Mouse (Mus musculus): Measurements from ENCODE around the gene Cxcl3.

The Cxcl3 gene

DNA sequence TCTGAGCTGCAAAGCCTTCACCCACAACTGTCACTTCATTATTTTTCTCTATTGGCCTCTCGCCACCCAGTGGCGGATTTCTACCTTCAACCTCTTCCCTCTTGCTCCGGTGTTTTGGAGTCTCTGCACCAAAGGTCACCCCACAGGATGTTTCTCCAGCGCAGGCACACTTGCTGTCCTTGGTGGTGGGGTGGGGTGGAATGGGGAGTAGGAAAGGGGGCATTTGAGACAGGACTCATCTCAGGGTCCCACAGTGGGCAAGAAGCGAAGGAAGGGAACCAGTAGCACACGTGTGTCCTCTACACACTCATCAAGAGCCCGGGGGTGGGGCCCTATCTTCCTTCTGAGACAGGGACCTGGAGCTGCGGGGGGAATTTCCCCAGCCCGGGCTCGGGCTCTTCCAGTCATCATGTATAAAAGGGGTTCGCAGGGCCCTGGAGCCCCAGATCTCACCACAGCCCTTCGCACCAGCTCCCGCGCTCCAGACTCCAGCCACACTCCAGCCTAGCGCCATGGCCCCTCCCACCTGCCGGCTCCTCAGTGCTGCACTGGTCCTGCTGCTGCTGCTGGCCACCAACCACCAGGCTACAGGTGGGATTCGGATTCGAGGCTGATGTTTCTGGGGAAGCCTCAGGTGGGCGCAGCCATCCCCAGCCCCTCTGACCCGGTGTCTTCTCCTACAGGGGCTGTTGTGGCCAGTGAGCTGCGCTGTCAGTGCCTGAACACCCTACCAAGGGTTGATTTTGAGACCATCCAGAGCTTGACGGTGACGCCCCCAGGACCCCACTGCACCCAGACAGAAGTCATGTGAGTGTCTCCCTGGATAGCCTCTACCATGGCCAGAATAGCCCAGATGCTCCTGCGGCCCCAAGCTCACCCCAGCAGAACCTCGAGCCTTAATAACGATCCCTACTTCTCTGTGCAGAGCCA lies at the start of gene Cxcl3:
Gene Cxcl3, plus strand, starts transcription at position 445 of the 930 bp plus-strand sequence.
- no peak for DNase-seq (ENCODE audit: low read depth, low spot score)

- no peak for DNase-seq (ENCODE audit: low read depth, low spot score)
Observed at GRCm38 (mm10) chr5:90742029-90742428, 43.9 kb upstream of the Cxcl3 start.

DNA sequence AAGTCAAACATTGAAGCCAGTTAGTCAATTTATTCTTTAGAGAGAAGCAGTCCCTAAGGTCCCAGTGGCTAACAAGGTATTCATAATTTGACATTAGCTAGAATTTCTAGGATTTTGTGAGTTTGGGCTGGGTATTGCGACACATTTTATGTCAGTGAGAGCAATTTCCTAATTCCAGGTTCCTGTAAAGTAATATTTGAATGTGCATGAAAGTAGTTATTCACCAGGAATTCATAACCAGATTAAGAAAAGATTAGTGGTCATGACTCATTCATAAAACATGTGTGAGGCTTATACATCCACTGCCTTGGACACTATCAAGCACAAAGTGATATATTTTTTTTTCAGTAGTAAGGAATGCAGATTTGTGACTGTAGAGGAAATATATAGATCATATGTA lies 32.0 kb upstream of the Cxcl3 start:
- DNase-seq (ENCODE audit: low read depth, low spot score): no peak

DNA sequence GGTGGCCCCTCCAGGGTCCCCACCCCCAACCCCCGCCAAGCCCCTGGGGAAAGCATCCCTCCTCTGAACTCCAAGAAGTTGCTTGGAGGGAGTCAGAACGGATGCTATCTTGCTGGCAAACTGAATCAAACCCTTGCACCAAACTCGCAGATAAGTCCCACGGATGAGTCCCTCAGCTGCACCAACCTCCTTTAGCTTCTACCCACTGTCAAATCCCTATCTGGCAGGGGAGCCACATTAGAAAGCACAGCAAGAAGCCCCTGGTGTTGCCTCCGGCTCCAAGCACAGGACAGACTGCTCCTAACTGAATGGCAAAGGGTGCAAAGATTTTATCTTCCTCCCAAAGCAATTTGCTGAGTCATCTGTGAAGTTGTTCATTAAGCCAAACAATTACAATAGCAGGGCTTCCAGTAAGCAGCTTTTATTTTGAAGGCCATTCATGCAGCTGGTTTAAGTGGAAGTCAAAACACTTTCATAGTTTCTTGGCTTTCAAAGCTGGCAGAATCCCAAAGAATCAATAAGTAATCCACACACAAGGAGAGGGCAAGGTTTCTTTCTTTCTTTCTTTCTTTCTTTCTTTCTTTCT lies 27.8 kb upstream of the Cxcl3 start:
- no peak for DNase-seq (ENCODE audit: low read depth, low spot score)

DNA sequence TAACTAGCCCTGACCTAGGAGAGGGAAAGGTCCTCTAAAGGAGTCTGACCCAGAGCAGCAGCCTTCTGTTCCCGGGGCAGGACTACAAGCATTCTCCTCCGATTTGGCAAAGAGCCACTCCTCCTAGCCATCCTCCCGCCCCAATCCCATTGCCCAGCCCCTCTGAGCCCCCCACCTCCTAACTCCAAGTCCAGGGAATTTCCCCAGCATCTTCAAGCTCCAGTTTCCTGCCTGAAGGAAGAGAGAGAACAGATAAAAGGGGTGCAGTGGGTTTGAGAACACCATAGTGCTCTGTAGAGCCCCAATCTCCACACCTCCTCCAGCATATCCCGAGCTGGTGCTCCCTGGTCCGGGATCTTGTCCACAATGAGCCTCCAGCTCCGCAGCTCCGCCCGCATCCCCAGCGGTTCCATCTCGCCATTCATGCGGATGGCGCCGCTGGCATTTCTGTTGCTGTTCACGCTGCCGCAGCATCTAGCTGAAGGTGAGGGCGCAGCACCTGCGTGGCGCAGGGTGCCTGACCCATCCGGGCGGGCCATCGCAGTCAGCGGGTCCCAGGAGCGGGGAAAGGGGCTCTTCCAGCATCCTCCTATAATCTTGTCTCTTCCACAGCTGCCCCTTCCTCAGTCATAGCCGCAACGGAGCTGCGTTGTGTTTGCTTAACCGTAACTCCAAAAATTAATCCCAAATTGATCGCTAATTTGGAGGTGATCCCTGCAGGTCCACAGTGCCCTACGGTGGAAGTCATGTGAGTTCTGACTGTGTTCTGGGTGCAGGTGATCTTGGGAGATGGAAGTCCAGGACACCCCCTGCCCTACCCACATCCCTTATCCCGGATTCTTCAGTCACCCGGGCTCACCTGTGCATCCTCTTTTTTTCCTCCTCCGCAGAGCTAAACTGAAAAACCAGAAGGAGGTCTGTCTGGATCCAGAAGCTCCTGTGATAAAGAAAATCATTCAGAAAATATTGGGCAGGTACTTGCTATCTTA lies 26.5 kb upstream of the Cxcl3 start, which contains the start of gene Cxcl5:
Gene Cxcl5, plus strand, starts transcription at position 284 of the 989 bp plus-strand sequence.
- DNase-seq (ENCODE audit: low read depth, low spot score): no peak

DNA sequence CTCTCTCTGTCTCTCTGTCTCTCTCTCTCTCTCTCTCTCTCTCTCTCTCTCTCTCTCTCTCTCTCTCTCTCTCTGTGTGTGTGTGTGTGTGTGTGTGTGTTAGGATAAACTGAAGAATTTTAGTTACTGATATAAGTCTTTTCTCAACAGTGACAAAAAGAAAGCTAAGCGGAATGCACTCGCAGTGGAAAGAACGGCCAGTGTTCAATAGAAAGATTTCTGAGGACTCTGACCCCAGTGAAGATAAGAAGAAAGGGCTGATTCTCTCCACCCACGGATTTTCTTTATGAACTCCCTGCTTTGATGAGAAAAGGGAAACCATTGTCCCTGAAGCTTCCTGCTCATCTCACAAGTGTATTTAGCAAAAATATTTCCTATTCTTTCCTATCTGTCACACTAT lies 25.6 kb upstream of the Cxcl3 start:
- no peak for DNase-seq (ENCODE audit: low read depth, low spot score)

GRCm38 (mm10) chr5:90760844-90761243 lies 25.1 kb upstream of the Cxcl3 start:
- DNase-seq (ENCODE audit: low read depth, low spot score): no peak

- no peak for DNase-seq (ENCODE audit: low read depth, low spot score)
Observed at GRCm38 (mm10) chr5:90761834-90762233, 24.1 kb upstream of the Cxcl3 start.

DNA sequence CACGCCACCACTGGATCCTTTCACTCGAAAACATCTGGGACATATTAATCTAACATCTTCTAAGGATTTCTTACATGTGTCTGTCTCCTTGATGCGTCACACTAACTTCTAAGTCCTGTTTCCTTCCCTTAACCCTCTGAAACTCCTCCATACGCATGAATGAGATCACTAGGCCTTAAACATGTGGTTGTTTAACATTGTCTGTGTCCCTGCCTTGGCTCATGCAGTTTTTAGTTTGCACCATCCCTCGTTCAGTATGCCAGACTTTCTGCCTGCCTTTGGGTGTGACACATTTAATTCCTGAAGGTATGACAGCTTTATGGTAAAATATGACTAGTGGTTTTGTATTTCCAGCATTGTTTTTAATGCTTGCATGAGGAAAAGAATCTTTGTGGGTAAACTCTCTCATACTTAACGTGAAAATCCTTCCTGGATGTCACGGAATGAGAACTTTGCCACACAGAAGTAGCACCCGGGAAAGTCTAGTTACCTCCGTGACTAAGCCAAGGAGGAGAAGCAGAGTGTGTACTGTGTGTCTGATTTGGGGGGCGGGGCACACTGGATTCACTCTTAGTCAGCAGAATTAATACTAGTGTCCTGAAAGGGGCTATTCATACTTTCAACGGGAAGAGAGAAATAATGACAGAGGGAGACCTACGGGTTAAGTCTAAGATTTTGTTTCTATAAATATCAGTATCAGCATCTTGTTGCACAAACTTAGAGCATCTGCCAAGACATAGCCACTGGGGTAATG lies 21.8 kb upstream of the Cxcl3 start:
- DNase-seq (ENCODE audit: low read depth, low spot score): no peak

DNA sequence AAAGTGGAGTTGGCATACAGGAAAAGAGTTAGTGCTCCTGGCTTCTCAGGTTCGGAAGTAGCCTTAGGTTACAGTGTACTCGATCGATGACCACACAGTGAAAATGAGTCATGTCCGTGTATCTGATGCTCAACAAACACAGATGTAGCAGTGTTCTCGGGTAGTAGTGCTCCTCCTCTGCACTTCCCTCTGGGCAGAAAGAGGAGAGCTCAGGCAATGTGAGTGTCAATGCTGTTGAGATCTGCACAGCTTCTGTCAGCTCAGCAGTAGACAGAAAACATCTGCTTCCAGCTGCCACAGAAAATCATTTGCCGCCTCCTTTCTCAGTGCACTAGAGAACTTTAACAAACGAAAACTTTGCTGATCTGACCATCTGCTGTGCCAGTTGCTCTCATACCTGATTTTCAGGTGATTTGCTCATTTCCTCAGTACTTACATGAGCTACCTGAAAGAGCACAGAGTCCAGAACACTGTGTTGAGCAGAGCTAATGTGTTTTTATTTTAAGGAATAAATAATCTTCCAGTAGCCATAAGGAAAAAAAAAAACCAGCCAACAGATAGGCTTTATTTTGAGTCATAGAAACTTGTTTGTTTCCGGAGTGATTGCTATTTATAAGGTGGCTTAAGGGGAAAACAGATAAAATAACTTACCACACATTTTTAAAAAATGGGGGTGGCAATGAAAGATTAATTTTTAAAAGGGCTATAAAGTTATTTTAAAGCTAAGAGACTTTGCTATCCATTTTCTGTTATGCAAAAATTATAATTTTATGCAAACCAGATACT lies 19.9 kb upstream of the Cxcl3 start:
- no peak for DNase-seq (ENCODE audit: low read depth, low spot score)

DNA sequence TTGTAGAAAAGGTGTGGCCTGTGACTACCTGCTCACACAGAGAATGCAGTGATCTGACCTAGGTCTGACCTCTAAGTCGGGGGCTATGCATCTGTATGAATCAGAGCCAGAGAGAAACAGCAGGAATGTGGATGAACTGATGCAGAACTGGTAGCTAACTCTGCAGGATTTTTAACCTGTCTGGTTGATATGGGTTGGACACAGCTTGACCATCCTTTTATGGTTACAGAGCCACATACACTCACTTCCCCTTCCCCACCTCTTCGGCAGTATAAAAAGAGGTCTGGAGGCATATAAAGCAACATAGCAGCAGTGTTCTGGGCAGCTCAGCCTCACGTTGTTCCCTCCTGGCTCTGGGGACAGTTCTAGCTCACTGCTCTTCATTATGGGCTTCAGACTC lies 17.7 kb upstream of the Cxcl3 start, which contains the start of gene Ppbp:
Gene Ppbp, plus strand, starts transcription at position 301 of the 400 bp plus-strand sequence.
- DNase-seq (ENCODE audit: low read depth, low spot score): no peak

DNA sequence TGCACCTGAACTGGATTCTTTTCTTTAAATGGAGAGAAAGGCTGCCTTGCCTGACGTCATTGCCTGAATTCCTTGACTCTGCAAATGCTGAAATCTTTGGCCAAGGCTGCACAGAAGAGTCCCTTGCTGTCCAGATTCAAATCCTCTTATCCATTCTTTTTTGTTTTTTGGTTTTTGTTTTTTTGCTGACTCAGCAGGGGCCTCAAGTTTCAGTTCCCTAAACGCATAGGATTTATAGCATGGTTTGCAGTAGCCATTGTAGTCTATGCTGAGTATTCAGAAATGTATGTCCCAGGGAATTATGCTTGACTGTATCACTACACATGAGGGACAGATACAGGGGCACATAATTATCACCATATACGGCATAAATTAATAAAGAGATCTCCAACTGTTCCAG lies 14.5 kb upstream of the Cxcl3 start:
- DNase-seq (ENCODE audit: low read depth, low spot score): no peak

DNA sequence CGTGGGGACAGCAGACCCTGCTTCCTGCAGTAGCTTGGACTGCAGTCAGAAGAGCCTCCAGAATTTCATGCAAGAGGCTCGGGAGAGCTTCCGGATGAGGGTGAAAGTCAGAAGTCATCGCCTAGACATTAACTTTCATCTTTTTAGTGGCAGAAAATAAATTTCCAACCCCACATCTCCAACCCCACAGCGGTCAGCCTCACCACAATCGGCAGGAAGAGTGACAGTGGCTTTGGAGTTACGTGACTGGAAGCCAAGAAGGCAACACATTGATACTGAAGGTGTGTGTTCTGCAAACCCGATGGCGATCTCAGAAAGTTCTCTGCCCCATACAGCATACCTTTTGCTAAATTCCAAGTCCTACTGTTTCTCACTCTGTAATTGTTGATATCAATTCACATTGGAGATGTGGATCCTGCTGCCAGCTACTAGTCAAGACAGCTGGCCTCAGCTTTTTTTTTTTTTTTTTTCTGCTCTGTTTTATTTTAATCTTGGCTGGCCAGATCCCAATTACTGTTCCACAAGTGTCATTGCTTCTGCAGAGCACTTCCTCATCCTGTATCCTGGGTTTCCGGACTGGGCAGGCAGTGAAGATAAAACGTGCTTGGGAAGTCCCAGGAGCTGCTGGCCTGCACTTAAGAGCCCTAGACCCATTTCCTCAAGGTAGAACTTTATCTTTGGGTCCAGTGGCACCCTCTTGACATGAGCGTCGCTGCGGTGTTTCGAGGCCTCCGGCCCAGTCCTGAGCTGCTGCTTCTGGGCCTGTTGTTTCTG lies 13.8 kb upstream of the Cxcl3 start, which contains the start of gene Pf4:
Gene Pf4, plus strand, starts transcription at position 556 of the 774 bp plus-strand sequence.
- no peak for DNase-seq (ENCODE audit: low read depth, low spot score)

DNA sequence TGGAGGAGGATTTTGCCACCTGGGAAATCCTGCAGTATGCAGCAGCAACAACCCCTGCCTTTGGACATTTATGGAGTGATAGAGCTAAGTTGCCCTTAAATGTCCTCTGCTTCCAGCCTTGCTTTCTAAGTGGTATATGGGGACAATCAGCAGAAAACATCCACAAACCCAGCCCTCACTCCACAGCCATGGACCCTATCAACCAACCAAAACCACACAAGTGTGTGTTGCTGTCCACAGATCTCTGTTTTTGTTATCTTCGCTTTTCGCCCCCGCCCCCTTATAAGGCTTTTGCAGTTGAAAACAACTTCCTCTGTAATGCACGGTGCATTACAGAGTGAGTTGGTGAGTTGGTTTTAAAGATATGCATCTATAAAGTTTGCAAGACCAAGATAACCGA lies 10.3 kb upstream of the Cxcl3 start:
- no peak for DNase-seq (ENCODE audit: low read depth, low spot score)

DNA sequence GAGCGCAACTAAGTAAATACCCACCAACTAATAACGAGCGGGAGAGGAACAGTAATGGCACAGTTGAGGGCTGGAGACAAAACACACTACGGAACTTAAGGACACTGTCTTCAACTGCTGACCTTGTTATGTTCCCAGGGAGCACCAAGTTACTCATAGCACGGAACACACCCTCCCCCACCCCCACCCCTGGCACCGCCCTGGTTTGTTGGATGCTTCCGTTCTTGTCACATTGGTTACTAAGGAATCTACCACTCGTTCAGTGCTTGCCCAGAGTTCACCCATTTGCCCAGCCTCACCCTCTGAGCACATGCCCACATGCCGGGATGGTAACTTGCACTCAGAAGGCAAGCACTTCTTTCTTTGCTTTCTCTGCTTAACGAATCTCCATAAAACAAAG lies 8.3 kb upstream of the Cxcl3 start:
- DNase-seq (ENCODE audit: low read depth, low spot score): no peak

DNA sequence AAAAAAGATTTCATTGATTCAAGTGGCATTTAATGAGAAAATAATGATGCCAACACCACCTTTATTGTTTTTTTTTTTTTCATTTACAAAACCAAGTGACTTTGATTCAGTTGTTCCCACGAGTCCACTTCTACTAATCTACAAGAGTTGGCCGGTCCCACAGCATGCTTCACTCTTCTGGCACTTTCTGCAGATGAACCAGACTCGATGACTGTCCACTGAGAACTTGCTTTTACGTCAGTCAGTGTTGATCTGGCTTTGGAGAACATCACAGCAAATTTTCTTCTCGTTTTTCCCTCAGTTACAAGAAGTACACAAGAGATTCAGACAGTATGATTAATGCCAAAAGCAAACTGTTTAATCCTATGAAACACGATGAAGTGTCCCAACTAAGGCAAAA lies 7.0 kb upstream of the Cxcl3 start:
- no peak for DNase-seq (ENCODE audit: low read depth, low spot score)

DNA sequence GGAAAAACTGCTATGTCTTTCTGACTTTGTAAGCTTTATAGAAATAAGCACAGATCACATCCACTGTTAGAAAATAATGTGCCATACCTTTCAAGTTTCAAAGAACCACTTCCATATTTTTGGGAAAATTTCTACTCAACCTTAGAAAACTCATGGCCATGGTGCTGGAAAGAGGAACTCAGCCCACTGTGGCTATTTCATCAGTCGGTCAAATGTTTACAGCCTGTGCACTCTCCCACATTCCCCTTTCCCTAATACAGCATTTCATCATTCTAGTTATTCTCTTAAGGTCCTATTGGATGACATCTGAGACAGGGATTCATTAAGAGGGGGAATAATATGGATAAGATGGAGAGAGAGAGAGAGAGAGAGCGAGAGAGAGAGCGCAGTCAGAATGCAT lies 2.2 kb upstream of the Cxcl3 start:
- no peak for DNase-seq (ENCODE audit: low read depth, low spot score)

DNA sequence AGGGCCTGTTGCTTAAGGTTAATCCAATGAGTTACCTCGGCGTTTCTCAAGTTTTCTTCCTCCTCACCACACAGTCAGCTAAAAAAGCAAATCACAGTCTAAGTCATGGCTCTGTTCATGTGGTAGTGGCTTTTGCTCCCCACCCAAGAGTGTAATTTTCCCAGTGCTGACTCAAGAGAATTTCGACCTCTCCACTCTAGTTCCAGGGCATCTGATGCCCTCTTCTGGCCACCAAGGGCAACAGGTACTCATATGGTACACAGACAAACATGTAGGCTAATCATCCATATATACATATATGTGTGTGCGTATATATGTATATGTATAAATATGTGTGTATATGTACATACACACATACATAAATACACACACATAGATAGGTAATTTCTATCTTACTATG lies 2.2 kb downstream of the Cxcl3 start:
- no peak for DNase-seq (ENCODE audit: low read depth, low spot score)

GRCm38 (mm10) chr5:90789306-90790073 lies 3.6 kb downstream of the Cxcl3 start:
- no peak for DNase-seq (ENCODE audit: low read depth, low spot score)
